Mouse (Mus musculus): Measurements from ENCODE around the gene Fbxw21. TPM values are rescaled to one million over a fixed set of nuclear protein-coding genes. Genes with fewer than 3 reads are reported as not detected.

Fbxw21 gene
- polyA plus RNA-seq, 1 experiment from 2014 or later, result not detected

DNA sequence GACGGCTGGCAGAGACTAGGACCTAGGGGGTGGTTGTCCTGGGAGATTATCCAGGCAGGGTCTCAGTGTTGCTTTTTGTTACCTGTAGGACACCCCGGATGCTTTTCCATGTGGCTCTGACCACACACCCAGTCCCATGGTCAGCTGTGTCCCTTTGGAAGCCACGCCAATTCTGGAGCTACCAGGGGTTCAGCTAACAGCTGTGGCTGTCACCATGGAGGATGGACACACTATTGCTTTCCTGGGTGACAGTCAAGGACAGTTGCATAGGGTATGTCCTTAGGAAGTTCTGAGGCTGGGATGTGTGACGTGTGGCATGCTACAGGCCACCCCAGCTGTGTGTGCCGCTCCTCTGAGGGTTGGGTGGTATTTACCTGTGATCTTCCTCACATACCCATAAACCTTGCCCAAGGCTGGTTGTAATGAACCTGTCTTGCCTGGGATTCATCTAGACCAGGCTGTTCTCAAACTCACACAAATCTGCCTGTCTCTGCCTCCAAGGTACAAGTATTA is 59.9 kb downstream of the Fbxw21 start:
- H3K27ac ChIP-seq (ENCODE audit: low read length), result no peak overlapping the region
- WGBS, result 88% methylated on average over 5 of the region's 5 CpGs
- no peak for ATAC-seq
- H3K9ac ChIP-seq (replicated peaks; ENCODE audit: low read depth), result no peak overlapping the region
- no peaks in the 10 kb centered on the region for H3K9me3 ChIP-seq (ENCODE audit: low read length)
- no peaks in the 10 kb centered on the region; the same call in 1 of the 2 replicates for H3K4me1 ChIP-seq (ENCODE audit: insufficient read depth, low read depth, low read length)
- no peak for DNase-seq (ENCODE audit: low spot score)
- no peaks in the 10 kb centered on the region for H3K27me3 ChIP-seq (replicated peaks; ENCODE audit: insufficient read depth, low read length)
- H3K4me2 ChIP-seq (replicated peaks; ENCODE audit: low read depth, low read length), result no peak overlapping the region
- peaks cover 4% of the 10 kb centered on the region; the same call in 1 of the 2 replicates for H3K36me3 ChIP-seq (ENCODE audit: insufficient read depth, low read length)
- no peak overlapping the region for H3K4me3 ChIP-seq (ENCODE audit: low read depth, low read length)
- TF ChIP-seq EP300 (IDR thresholded peaks at IDR 0.05) (no peak), CTCF (IDR thresholded peaks at IDR 0.05) (no peak)

DNA sequence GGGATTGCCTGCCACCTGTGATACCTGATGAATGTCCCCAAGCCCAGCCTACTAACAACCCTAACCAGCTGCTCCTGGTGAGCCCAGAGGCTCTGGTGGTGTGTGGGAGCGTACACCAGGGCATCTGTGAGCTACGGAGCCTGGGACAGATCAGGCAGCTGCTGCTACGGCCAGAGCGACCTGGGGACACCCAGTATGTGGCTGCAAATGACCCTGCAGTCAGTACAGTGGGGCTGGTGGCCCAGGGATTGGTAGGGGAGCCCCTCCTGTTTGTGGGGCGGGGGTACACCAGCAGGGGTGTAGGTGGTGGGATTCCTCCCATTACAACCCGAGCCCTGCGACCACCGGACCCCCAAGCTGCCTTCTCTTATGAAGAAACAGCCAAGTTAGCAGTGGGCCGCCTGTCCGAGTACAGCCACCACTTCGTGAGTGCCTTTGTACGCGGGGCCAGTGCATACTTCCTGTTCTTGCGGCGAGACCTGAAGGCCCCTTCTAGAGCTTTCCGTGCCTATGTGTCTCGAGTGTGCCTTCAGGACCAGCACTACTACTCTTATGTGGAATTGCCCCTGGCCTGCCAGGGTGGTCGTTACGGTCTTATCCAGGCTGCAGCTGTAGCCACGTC is 61.4 kb downstream of the Fbxw21 start:
- Histone ChIP-seq H3K4me3 (ENCODE audit: low read depth, low read length) (no peak overlapping the region), H3K9ac (replicated peaks; ENCODE audit: low read depth) (no peak overlapping the region), H3K4me1 (ENCODE audit: insufficient read depth, low read depth, low read length) (no peaks in the 10 kb centered on the region; the same call in 1 of the 2 replicates), H3K27ac (ENCODE audit: low read length) (0 out of 2 replicates have a peak overlapping the region, but pooled peaks have one; percentile 43), H3K36me3 (ENCODE audit: insufficient read depth, low read length) (no peaks in the 10 kb centered on the region), H3K4me2 (replicated peaks; ENCODE audit: low read depth, low read length) (no peak overlapping the region), H3K27me3 (replicated peaks; ENCODE audit: insufficient read depth, low read length) (no peaks in the 10 kb centered on the region), H3K9me3 (ENCODE audit: low read length) (no peaks in the 10 kb centered on the region)
- ATAC-seq, result no peak
- DNase-seq (ENCODE audit: low spot score), result no peak
- WGBS, result 76% methylated on average over 20 of the region's 20 CpGs
- no peak for TF ChIP-seq CTCF (IDR thresholded peaks at IDR 0.05)
- TF ChIP-seq EP300 (IDR thresholded peaks at IDR 0.05), result no peak

DNA sequence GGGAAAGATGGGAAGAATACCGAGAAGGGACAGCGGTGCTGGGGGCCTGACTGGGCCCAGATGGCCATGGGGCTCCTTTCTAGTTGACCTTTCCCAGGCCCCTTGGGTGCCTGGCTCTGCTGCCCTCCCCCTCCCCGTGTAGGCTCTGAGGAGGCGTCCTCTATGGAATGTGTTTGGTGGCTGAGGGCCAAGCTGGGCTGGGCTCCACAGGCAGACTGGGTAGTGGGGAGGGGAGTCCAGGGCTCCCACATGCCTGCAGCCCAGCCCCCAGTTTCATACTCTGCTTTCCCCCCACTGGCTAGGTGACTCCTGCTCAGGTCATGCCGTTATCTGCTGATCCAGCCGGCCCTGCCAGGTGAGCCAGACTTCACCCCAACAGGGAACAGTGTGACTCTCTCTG is 62.9 kb downstream of the Fbxw21 start:
- Histone ChIP-seq H3K27me3 (replicated peaks; ENCODE audit: insufficient read depth, low read length) (no peaks in the 10 kb centered on the region), H3K9ac (replicated peaks; ENCODE audit: low read depth) (no peak overlapping the region), H3K9me3 (ENCODE audit: low read length) (no peaks in the 10 kb centered on the region), H3K4me1 (ENCODE audit: insufficient read depth, low read depth, low read length) (peaks cover 9% of the 10 kb centered on the region; the same call in 1 of the 2 replicates), H3K27ac (ENCODE audit: low read length) (peak overlapping the region; percentile 97), H3K4me2 (replicated peaks; ENCODE audit: low read depth, low read length) (no peak overlapping the region; the same call in 1 of the 2 replicates), H3K36me3 (ENCODE audit: insufficient read depth, low read length) (no peaks in the 10 kb centered on the region), H3K4me3 (ENCODE audit: low read depth, low read length) (no peak overlapping the region)
- ATAC-seq, result peak; percentile 25
- peak; percentile 79 for DNase-seq (ENCODE audit: low spot score)
- TF ChIP-seq EP300 (IDR thresholded peaks at IDR 0.05) (no peak), CTCF (IDR thresholded peaks at IDR 0.05) (no peak)
- 36% methylated on average over 5 of the region's 6 CpGs for WGBS

DNA sequence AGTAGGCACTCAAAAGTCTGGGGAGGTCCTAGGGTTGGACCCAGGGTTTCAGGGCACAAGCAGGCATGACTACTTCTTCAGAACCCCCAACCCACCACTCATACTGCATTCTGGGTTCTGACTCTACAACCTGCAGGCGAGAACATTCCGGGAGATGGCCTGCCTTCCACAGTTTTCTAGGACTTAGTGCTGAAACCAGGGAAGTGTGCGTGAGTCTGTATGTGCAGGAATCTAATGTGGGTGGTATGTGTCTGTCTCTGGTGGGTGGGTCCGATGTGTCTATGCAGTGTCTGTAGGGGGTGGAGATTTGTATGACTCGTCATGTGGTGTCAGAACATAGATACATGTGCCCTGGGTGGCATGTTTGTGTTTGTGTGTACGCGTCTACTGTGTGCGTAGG is 63.5 kb downstream of the Fbxw21 start:
- Histone ChIP-seq H3K4me1 (ENCODE audit: insufficient read depth, low read depth, low read length) (peaks cover 9% of the 10 kb centered on the region; the same call in 1 of the 2 replicates), H3K4me2 (replicated peaks; ENCODE audit: low read depth, low read length) (peak overlapping the region; percentile 74; the same call in 1 of the 2 replicates), H3K9me3 (ENCODE audit: low read length) (no peaks in the 10 kb centered on the region), H3K36me3 (ENCODE audit: insufficient read depth, low read length) (no peaks in the 10 kb centered on the region), H3K4me3 (ENCODE audit: low read depth, low read length) (no peak overlapping the region), H3K9ac (replicated peaks; ENCODE audit: low read depth) (no peak overlapping the region), H3K27ac (ENCODE audit: low read length) (peak overlapping the region; percentile 97), H3K27me3 (replicated peaks; ENCODE audit: insufficient read depth, low read length) (no peaks in the 10 kb centered on the region)
- ATAC-seq (no peak), DNase-seq (ENCODE audit: low spot score) (no peak)
- WGBS, result 66% methylated on average over 8 of the region's 8 CpGs
- no peak for TF ChIP-seq EP300 (IDR thresholded peaks at IDR 0.05)
- TF ChIP-seq CTCF (IDR thresholded peaks at IDR 0.05), result no peak

DNA sequence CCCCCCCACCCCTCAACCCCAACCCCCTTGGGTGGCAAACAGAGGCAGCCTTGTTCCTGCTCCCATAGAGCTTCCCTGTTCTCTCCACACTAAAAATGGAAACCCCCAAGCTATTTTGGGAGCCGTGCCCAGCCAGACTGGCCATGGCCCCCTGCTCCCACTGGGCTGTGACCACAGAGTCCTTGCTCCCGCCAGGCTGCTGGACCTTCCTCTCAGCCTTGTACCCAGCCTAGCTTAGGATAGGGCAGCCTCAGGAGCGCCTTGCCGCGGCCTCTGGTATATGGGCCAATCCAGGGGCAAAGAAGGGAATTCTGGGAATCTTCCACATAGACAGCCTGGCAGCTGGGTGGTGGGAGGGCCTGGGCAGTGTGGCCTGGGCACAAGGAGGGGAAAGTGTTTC is 64.0 kb downstream of the Fbxw21 start:
- WGBS, result 52% methylated on average over 5 of the region's 5 CpGs
- H3K27me3 ChIP-seq (replicated peaks; ENCODE audit: insufficient read depth, low read length), result no peaks in the 10 kb centered on the region
- H3K4me3 ChIP-seq (ENCODE audit: low read depth, low read length), result no peak overlapping the region
- no peaks in the 10 kb centered on the region for H3K9me3 ChIP-seq (ENCODE audit: low read length)
- H3K27ac ChIP-seq (ENCODE audit: low read length), result peak overlapping the region; percentile 97
- TF ChIP-seq EP300 (IDR thresholded peaks at IDR 0.05) (no peak), CTCF (IDR thresholded peaks at IDR 0.05) (no peak)
- no peaks in the 10 kb centered on the region for H3K36me3 ChIP-seq (ENCODE audit: insufficient read depth, low read length)
- H3K9ac ChIP-seq (replicated peaks; ENCODE audit: low read depth), result 0 out of 2 replicates have a peak overlapping the region, but pooled peaks have one; percentile 9
- DNase-seq (ENCODE audit: low spot score) (peak; percentile 26), ATAC-seq (no peak)
- peak overlapping the region; percentile 74 for H3K4me2 ChIP-seq (replicated peaks; ENCODE audit: low read depth, low read length)
- H3K4me1 ChIP-seq (ENCODE audit: insufficient read depth, low read depth, low read length), result peaks cover 9% of the 10 kb centered on the region; the same call in 1 of the 2 replicates

DNA sequence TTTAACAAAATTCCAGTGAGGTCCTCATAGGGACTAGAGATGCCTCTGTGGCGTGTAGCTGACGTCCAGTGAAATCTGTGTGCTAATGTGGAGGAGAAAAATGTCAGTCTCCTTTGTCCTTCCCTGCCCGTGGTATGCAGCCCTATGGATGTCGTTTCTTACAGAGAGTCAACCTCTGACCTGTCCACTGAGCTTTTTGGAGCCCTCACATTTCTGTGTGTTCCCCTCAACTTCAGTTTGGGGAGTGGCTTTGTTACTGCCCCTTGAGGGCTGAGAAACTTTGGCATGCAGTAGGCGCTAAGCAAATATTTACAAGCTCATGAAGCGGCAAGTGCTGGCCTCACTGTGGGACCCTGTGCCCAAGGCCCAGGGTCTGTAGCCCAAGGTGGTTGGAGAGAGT is 64.5 kb downstream of the Fbxw21 start:
- no peaks in the 10 kb centered on the region for H3K27me3 ChIP-seq (replicated peaks; ENCODE audit: insufficient read depth, low read length)
- H3K9ac ChIP-seq (replicated peaks; ENCODE audit: low read depth), result 0 out of 2 replicates have a peak overlapping the region, but pooled peaks have one; percentile 9
- TF ChIP-seq EP300 (IDR thresholded peaks at IDR 0.05) (peak; percentile 56; the same call in 1 of the 2 replicates), CTCF (IDR thresholded peaks at IDR 0.05) (no peak)
- 27% methylated on average over 6 of the region's 6 CpGs for WGBS
- H3K4me1 ChIP-seq (ENCODE audit: insufficient read depth, low read depth, low read length), result peaks cover 9% of the 10 kb centered on the region; the same call in 1 of the 2 replicates
- ATAC-seq, result peak; percentile 11
- peak; percentile 70 for DNase-seq (ENCODE audit: low spot score)
- no peaks in the 10 kb centered on the region for H3K36me3 ChIP-seq (ENCODE audit: insufficient read depth, low read length)
- peak overlapping the region; percentile 97 for H3K27ac ChIP-seq (ENCODE audit: low read length)
- H3K4me2 ChIP-seq (replicated peaks; ENCODE audit: low read depth, low read length), result peak overlapping the region; percentile 74
- H3K9me3 ChIP-seq (ENCODE audit: low read length), result no peaks in the 10 kb centered on the region
- H3K4me3 ChIP-seq (ENCODE audit: low read depth, low read length), result peak overlapping the region; percentile 75; the same call in 1 of the 2 replicates

Data from lung, postnatal 0 days (tissue).